Mouse (Mus musculus): ENCODE data around the gene Kif17.
"Not testable (repeated sequence)": the region's sequence is repeated elsewhere in the genome, so short reads cannot be mapped to it uniquely, and the experiment has no call there.

DNA sequence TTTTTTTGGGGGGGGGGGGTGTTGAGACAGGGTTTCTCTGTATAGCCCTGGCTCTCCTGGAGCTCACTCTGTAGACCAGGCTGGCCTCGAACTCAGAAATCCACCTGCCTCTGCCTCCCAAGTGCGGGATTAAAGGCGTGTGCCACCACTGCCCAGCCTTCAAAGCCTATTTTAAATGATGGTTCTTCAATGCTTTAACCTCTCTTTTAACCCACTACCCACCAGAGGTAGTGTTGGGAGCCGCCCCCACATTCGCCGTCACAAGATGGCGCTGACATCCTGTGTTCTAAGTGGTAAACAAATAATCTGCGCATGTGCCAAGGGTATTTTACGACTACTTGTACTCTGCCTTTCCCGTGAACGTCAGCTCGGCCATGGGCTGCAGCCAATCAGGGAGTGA, 76.9 kb downstream of the Kif17 start:
- TF ChIP-seq CTCF (IDR thresholded peaks at IDR 0.05; ENCODE audit: low read depth, low read length); GATA1 (IDR thresholded peaks at IDR 0.05; ENCODE audit: borderline replicate concordance, low read length); TAL1 (conservative IDR thresholded peaks at IDR 0.05; ENCODE audit: low read depth, low read length); POLR2AphosphoS5 (IDR thresholded peaks at IDR 0.05; ENCODE audit: insufficient replicate concordance, low read depth, low read length); GATA2 (IDR thresholded peaks at IDR 0.05; ENCODE audit: borderline replicate concordance, low read depth, low read length): not testable (repeated sequence)
